Mouse (Mus musculus) liver, embryonic 18 days (tissue): ENCODE results near the gene Shkbp1. TPM values are rescaled to one million over a fixed set of nuclear protein-coding genes. Genes with fewer than 3 reads are reported as not detected.

Experiments
- polyA plus RNA-seq: library from polyadenylated mRNA; depleted of rRNA; stranded (reverse); fragments of >200 nt; gene quantifications from 2 replicates; pipeline ENCODE4 v1.2.3, GENCODE M21; 2012; rRNA removed

The Shkbp1 gene
- polyA plus RNA-seq, result 13.2 and 13.6 TPM in 2 replicates

GRCm38 (mm10) chr7:27355745-27356240 is at the start of gene Shkbp1:
Gene Shkbp1 (minus strand): TSS chr7:27356019.

GRCm38 (mm10) chr7:27356861-27357594 is 1.2 kb upstream of the Shkbp1 start, which contains the start of gene Gm20479:
Gene Gm20479 (minus strand): TSS chr7:27357419.

GRCm38 (mm10) chr7:27337175-27337853 is 18.5 kb downstream of the Shkbp1 start, which contains the start of gene Ltbp4:
Gene Ltbp4 (minus strand): TSS chr7:27337692.

Other genes starting within 250 kb of the Shkbp1 start
- 29.3 and 40.1 TPM in 2 replicates for gene Cyp2f2, start 236.1 kb downstream of the Shkbp1 start, polyA plus RNA-seq
- not detected in 2 replicates for gene Cyp2t4, start 202.3 kb downstream of the Shkbp1 start, polyA plus RNA-seq
- 30.1 and 33.4 TPM in 2 replicates for gene Egln2, start 189.2 kb downstream of the Shkbp1 start, polyA plus RNA-seq
- 19.7 and 20.3 TPM in 2 replicates for gene Rab4b, start 177.1 kb downstream of the Shkbp1 start, polyA plus RNA-seq
- 0.23 TPM in 1 of 2 replicates, not detected in the other for gene Gm21983, start 174.9 kb downstream of the Shkbp1 start, polyA plus RNA-seq
- gene Mia, start 174.9 kb downstream of the Shkbp1 start, polyA plus RNA-seq, result 0.45 and 1.1 TPM in 2 replicates
- gene BC024978, start 160.2 kb downstream of the Shkbp1 start, polyA plus RNA-seq, result 2.8 and 3.4 TPM in 2 replicates
- 68.3 and 71.2 TPM in 2 replicates for gene Snrpa, start 159.7 kb downstream of the Shkbp1 start, polyA plus RNA-seq
- gene Itpkc, start 127.4 kb downstream of the Shkbp1 start, polyA plus RNA-seq, result 2.2 TPM in 2 replicates
- 15.1 and 15.2 TPM in 2 replicates for gene Coq8b, start 123.0 kb downstream of the Shkbp1 start, polyA plus RNA-seq
- 2.5 TPM in 2 replicates for gene Numbl, start 97.6 kb downstream of the Shkbp1 start, polyA plus RNA-seq
- 7.8 and 10.3 TPM in 2 replicates for gene Ltbp4, start 18.3 kb downstream of the Shkbp1 start, polyA plus RNA-seq
- gene Gm20479, start 1.4 kb upstream of the Shkbp1 start, polyA plus RNA-seq, result 0.29 TPM in 1 of 2 replicates, not detected in the other
- gene Sptbn4, start 91.7 kb upstream of the Shkbp1 start, polyA plus RNA-seq, result 0.07 and 0.10 TPM in 2 replicates
- gene Blvrb, start 92.0 kb upstream of the Shkbp1 start, polyA plus RNA-seq, result 360 and 370 TPM in 2 replicates
- 21.2 and 21.3 TPM in 2 replicates for gene Sertad3, start 117.7 kb upstream of the Shkbp1 start, polyA plus RNA-seq
- 13.0 and 16.5 TPM in 2 replicates for gene Sertad1, start 130.9 kb upstream of the Shkbp1 start, polyA plus RNA-seq
- 0.43 and 0.44 TPM in 2 replicates for gene Prx, start 143.3 kb upstream of the Shkbp1 start, polyA plus RNA-seq
- 0.18 and 0.24 TPM in 2 replicates for gene Hipk4, start 167.2 kb upstream of the Shkbp1 start, polyA plus RNA-seq
- gene Pld3, start 197.2 kb upstream of the Shkbp1 start, polyA plus RNA-seq, result 61.6 and 72.3 TPM in 2 replicates
- 7.1 and 8.2 TPM in 2 replicates for gene 2310022A10Rik, start 197.2 kb upstream of the Shkbp1 start, polyA plus RNA-seq
- 28.2 and 30.4 TPM in 2 replicates for gene Akt2, start 235.5 kb upstream of the Shkbp1 start, polyA plus RNA-seq